Mouse (Mus musculus) myocyte (in vitro differentiated cells): ENCODE results near the gene Scn11a.

Experiments used
- E2F4 ChIP-seq: IDR thresholded peaks from one replicate; pipeline ENCODE4 v1.6.1; 2011; ENCODE audit warnings: mild to moderate bottlenecking, control low read depth, moderate library complexity; ENCODE audit not compliant: insufficient read depth
- MAX ChIP-seq: IDR thresholded peaks from one replicate; pipeline ENCODE4 v1.6.1; 2011; ENCODE audit warnings: low read depth, mild to moderate bottlenecking, control low read depth
- POLR2A ChIP-seq: IDR thresholded peaks from one replicate; pipeline ENCODE4 v1.6.1; 2011; ENCODE audit warnings: low read depth, mild to moderate bottlenecking, control low read depth, moderate library complexity; ENCODE audit not compliant: insufficient read length
- POLR2AphosphoS2 ChIP-seq: IDR thresholded peaks from one replicate; pipeline ENCODE4 v1.6.1; 2011; ENCODE audit warnings: low read depth, control low read depth; ENCODE audit not compliant: insufficient read length
- TCF12 ChIP-seq: IDR thresholded peaks from one replicate; pipeline ENCODE4 v1.6.1; 2011; ENCODE audit warnings: mild to moderate bottlenecking, control low read depth; ENCODE audit not compliant: poor library complexity, insufficient read depth, severe bottlenecking
- USF1 ChIP-seq: IDR thresholded peaks from one replicate; pipeline ENCODE4 v1.6.1; 2011; ENCODE audit warnings: low read depth, mild to moderate bottlenecking, control low read depth, moderate library complexity

GRCm38 (mm10) chr9:119804501-119804847 is 20.8 kb downstream of the Scn11a start:
- no peak for TF ChIP-seq TCF12
- no peak for TF ChIP-seq USF1
- no peak for TF ChIP-seq POLR2A
- no peak for TF ChIP-seq MAX
- no peak for TF ChIP-seq E2F4
- no peak for TF ChIP-seq POLR2AphosphoS2
